Mouse (Mus musculus) embryonic stem cell, embryonic (primary cell): ENCODE measurements at regions not wholly inside any gene's neighbourhood (a gene's known extent, or its start where the extent isn't known, plus 50 kb on each side); places are given as distances from the start of the nearest gene placed in this dataset.

Experiments used
- CTCF ChIA-PET, 4 experiments: fragments of 300-600 bp in 2 of 4; fragments of 350-600 bp in 2 of 4; sonication (Branson Sonifier 250); formaldehyde crosslinking; loops; one replicate each; lab custom pipeline; 2022; ENCODE audit warnings: inconsistent platforms in 2 of 4; lab: Charles Lee
- POLR2A ChIA-PET, 4 experiments: fragments of 300-600 bp in 2 of 4; fragments of 350-600 bp in 2 of 4; sonication (Branson Sonifier 250); formaldehyde crosslinking; loops; one replicate each; lab custom pipeline; 2022; ENCODE audit warnings: antibody characterized with exemption in 4 of 4, inconsistent platforms in 1 of 4; lab: Charles Lee

DNA sequence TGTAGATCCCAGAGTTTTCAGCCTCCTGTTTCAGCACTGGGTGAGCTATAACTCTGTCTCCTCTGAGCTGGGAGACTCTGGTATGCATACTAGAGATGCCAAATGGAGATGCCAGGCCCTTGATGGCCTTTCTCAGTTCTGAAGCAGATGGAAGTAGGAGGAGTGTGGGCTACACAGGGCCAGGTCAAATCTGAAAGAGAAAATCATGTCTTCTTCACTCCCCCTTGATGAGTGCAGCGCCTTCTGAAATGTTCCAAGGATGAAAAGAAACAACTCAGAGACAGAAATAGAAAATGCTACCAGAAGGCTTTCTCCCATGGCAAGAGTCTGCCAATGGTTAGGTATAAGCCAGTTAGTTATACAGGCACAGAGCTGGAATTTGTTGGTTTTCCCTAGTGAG, 652.0 kb downstream of the Rnf144a start:
- CTCF ChIA-PET, result no interaction called here
- POLR2A ChIA-PET, result no interaction called here

DNA sequence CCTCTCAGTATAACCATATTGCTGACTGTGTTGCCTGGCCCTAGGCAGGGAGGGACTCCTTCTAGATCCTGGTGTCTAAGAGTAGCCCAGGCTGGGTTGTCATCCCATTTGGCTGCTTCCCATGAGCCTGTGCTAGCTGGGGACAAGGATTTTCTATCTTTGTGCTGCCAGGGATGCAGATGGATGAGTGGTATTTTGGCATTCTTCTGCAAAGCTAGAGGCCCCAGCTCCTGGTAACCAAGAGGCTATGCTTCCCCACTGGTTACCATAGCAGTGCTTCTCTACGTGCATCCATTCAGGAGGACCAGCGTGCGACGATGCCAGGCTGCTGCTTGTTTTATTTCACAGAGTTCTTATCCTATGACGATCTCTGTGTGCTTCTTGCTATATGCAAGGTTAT, 658.0 kb downstream of the Rnf144a start:
- CTCF ChIA-PET, result no interaction called here

DNA sequence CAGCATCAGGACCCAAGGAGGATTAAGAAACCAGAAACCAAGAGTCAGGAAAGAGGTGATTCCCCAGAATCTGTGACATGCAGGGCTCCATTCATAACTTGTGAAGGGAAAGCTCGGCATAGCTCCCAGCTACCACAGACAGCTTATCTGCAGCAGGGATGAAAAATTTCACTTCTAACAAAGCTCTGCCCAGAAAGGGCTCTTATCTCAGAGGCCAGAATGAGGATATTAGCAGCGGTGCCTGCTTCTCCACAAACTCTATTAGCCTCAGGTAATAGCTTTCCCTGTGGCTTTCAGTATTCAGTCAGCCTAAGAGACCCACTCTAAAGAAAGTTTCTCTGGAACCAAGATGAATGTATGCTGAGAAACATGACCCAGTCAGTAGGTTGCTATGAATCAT, 636.9 kb upstream of the Id2 start:
- POLR2A ChIA-PET, result no interaction called here
- CTCF ChIA-PET, result no interaction called here

More for the DNA sequence above, 658.0 kb downstream of the Rnf144a start:
- POLR2A ChIA-PET, result no interaction called here

DNA sequence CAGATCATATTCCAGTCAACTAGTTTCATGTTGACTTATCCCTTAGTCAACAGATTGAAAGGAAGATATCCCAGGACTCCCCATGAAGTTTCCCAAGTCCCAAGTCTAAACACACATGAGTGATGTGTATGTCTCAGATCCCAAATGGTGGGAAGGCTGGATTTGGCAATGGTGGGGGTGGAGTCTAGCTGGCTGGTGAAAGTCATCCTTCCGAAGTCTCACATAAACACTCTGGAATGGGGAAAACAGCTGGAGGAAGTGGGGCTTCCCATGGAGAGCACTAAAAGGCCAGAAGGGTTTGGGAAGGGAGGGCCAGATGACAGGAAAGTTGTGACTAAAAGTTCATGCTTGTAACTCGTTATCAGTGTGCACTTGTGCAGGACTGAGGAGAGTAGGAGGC, 628.8 kb upstream of the Id2 start:
- CTCF ChIA-PET, result no interaction called here
- POLR2A ChIA-PET, result interaction anchor here in 2 of 4 experiments (0.6 to 1.1 kb wide), 2 partner anchors 559 to 630 kb away, joined by 3 to 5 read pairs; no protein-coding TSS in a partner anchor

DNA sequence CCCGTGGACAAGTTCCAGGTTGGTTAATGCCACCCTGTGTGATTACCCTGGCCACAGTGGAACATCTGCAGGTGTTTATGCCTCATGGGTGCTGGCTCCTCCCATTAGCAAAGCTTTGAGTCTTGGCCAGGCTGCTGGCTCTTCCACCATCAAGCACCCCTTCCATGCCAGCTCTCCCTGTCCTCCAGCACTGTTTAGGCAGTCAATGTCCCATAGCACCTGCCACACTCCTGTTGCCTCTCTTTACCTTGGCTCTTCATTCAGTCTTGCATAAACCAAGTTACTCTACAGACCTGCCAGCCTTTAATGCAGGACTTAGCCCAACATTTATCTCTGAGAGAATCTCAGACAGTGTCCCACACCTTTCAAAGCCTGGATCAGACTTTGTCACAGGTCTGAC, 614.2 kb upstream of the Id2 start:
- ChIA-PET POLR2A (no interaction called here), CTCF (interaction anchor here in 1 of 4 experiments (0.5 kb wide), 1 partner anchor 316 kb away, joined by 3 read pairs; no protein-coding TSS in a partner anchor)

DNA sequence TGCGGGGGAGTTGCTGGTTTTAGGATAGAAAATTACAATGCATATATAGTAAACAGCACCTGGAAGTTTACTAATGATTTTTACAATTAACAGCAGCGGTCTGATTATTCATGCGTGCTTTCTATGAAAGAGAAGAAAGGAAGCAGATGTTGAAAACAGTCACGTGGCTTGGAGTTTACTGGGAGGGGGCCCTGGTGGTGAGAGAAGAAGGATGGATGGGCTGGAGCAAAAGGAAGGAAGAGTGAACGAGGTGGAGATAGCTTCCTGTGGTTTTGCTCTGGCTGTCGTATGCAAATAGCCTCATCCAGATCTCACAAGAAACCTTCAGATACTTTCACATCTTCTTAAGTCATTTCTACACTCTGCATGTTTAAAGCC, 606.1 kb upstream of the Id2 start:
- ChIA-PET POLR2A (no interaction called here), CTCF (no interaction called here)

DNA sequence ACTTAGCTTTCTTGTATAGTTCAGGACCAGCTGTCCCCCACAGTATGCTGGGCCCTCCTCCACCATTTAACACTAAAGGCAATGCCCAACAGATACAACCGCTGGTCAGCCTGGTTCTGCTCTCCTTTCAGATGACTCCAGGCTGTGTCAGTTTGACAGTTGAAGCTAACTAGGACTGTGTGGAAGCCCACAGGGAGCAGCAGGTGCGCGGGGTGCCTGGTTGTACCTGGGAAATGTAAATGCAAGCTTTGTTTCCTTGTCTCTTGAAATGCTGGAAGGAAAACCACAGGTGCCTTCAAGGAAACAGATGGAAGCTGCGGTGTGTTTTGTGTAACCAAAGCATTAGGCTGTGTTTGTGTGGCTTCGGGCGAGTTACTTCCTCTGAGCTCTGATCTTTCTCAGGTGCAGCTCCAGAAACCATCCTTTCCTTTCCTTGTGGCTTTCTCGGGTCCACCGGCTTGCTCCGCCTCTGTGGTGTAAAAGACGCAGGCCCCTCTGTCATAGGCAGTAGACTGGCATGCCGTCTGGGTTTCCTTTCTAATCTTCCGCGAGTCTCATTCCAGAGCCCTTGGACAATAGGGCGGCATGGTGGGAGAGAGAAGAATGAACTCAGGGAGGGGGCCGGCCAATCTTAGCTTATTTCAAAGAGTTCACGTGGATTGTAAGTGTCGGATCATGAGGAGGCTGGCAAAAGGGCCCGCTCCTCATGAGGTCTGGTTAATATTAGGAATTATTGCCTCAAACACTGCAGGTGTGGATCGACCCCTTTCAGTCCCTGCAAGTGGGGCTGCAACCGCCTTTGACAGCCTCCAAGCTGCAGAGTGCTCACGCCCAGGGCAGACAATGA, 605.5 kb upstream of the Id2 start:
- ChIA-PET POLR2A (no interaction called here), CTCF (no interaction called here)

DNA sequence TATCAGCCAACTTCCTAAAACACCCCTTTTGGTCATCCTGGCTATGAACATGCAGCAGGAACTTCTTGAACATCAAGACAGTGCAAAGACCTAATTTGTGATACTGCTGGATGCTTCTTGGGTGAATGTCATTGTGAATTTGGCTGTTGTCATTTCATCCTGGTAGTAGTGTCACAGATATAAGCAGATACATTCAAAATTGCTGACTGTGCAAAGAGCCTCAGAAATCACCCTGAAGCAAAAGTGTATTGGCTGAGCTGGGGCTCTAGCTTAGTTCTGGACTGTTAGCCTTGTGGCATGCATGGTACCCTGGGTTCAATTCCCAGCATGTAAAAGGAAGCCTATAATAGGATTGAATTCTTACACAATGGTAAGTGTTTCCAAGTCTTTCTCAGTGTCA, 590.1 kb upstream of the Id2 start:
- ChIA-PET CTCF (no interaction called here), POLR2A (no interaction called here)

DNA sequence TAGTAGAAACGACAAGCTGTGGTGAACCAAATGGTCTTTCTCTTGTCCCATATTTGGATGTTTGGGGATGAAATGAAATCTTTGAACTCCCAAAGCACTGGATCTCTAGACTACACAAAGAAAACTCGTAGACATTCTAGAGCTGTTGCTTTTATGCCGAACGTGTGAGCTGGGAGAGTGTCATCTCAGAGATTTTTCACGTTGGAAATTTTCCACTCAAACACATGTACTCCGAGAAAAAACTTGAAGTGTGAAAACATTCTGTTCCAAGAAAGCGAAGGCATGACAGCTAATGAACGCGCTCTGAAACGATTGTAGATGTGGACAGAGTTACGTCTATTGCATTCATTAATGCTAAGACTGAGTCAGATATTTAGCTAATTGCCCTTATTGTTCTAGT, 579.7 kb upstream of the Id2 start:
- CTCF ChIA-PET, result no interaction called here

DNA sequence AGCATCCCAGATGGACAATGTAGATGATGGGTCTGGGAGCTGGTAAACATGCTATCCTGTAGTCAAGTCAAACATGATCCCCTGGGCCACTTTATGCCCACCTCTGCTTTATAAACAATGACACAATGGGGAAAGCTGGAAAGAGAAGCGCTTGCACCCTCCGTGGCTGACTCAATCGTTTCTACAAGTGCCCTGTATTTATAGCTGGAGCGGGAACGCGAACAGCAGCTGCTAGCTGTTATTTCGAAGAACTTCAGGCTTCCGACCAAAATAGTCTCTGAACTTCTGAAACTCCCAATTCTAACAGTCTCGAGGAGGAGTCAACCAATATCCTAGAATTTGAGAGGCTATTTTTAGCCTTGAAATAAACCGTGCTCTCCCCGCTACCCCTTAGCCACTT, 571.4 kb upstream of the Id2 start:
- CTCF ChIA-PET, result no interaction called here

More for the DNA sequence above, 579.7 kb upstream of the Id2 start:
- POLR2A ChIA-PET, result interaction anchor here in 1 of 4 experiments (1.2 kb wide), 1 partner anchor 13 kb away, joined by 3 read pairs; no protein-coding TSS in a partner anchor

DNA sequence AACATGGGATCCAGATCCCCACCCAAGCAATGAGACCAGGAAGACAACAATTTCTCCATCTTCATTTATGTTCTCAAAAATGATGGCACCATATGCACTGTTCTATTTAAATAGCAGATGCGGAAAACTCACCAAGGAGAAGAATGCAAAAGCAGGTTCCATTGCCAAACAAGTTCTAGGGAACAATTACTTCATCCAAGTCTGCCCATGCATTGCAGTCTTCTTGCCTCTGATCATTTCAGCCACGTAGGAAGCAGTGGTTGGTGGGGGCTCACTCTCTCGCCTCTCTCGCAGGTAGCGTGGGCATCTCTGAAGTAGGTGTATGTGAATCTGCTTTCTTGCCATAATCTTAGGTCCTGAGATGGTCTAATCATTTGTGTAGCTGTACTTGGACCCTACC, 557.5 kb upstream of the Id2 start:
- ChIA-PET CTCF (no interaction called here), POLR2A (no interaction called here)

More for the DNA sequence above, 571.4 kb upstream of the Id2 start:
- POLR2A ChIA-PET, result no interaction called here

DNA sequence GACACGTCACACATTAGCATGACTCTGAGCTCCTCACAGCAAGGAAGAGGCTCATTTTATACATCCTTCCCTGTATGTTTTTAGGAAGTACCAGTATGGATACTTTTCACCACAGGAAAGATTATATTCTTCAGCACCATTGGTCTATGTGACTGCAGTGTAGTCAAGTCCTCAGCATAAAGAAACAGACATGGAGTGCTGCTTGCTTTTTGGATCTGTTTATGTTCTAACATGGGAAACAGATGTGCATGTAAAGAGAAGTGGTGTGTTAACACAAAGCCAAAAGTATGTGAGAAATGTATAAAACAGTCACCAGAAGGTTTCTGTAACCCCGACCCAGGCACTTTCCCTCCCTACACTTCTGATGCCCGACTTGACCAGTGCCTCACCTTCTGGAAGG, 553.3 kb upstream of the Id2 start:
- ChIA-PET CTCF (no interaction called here), POLR2A (no interaction called here)

DNA sequence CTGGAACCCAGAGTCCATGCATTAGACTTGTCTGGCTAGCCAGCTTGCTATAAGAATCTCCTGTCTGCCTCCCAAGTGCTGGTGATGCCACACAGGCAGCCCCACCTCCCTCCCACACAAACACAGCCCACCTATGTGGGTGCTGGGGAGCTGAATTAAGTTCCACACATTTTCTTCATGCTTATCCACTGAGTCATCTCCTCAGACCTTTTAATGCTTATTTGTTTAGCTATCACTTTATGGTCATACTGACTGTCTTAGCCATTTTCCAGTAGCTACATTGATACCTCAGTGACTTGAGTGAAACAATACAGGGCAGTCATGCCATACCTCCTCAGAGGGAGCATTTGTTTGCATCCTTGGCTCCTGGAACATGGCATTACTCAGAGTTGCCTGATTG, 531.1 kb upstream of the Id2 start:
- POLR2A ChIA-PET, result no interaction called here

DNA sequence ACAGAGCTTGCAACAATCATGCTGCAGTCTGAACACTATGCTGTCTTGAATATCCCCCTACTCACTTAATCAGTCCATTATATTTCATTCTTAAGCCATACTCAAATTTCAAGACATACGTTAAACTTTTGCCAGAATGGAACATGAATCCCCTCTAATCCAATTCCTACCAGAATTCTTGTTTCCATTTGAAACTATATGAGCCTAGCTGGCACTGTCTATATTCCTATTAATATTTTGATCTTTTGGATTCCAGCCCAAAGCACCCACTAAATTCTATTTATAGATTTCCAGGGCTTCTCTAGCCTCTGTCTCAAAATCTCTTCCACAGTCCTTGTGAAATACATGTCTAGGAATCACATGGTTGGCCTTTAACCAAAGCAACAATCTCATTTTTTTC, 528.9 kb upstream of the Id2 start:
- ChIA-PET POLR2A (no interaction called here), CTCF (no interaction called here)

More for the DNA sequence above, 531.1 kb upstream of the Id2 start:
- CTCF ChIA-PET, result no interaction called here

DNA sequence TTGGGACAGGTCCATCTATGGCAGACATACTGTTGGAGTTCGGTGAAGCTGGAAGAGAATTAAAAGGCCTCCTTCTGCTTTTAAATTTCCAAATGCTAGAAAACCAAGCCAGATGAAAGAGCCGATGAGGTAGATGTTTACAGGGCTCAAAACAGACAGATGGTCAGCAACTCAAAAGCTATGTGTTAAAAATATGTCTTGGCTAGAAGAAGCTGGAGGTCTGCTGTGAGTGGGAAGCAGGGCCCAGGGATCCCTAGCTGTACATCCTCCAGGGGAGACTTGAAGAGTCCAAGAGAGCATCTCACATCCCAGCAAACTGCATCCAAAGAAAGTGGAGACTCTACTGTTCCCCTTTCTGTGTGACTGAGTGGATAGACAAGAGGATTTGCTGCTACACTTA, 526.5 kb upstream of the Id2 start:
- CTCF ChIA-PET, result no interaction called here
- POLR2A ChIA-PET, result no interaction called here

DNA sequence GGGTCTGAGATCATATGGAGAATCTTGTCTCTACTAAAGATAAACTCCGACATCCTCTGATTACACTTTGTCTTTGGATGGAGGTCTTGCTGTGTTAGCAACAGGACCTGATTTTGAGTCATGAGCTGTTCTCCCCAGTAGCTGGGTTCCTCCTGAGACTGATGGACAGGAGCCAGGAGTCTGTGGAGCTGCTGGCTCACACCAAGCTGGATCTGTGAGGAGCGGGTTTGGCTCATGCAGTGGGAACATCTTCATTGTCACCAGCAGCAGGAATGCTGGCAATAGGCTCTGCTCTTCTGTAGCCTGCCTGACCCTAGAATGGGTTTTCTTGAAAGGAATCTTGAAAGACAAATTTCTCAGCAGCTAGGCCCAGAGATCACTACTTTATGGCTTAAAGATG, 524.2 kb upstream of the Id2 start:
- ChIA-PET POLR2A (no interaction called here), CTCF (no interaction called here)

DNA sequence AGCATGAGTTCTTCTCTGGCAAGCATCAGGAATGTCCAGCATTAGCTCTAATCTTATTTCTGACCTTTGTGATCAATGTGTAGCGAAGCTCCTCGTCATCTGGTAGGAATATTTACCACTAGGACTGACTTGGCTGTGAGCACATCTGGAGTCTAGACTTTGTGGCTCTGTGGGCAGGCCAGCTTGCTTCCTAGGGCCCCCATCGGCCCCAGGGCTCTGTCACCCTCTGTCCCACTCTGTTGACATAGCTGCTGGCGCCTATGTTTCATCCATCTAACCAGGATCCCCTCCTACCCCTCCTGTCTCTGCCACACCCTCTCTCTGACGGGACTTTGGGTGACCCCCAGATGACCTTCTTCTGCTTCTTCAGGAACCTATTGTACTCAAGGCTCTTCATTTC, 520.6 kb upstream of the Id2 start:
- ChIA-PET POLR2A (no interaction called here), CTCF (no interaction called here)

DNA sequence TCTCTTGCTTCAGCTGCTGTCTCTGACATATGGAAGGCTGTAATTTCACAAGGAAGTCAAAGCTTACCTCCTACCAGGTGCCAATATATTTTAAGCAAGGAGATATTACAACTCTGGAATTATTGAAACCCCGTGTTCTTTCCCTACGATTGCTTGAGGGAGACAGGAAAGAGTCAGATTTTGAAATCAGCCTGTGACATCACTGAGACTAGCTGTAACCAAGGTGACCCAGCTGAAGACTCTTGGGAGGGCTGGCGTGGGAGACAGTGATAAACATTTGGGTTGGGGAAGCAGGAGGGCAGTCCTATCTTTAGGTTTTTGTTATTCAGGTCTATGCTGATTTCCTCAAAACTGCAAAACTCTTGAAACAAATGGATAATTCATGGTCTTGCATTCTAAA, 518.4 kb upstream of the Id2 start:
- POLR2A ChIA-PET, result no interaction called here
- CTCF ChIA-PET, result no interaction called here

DNA sequence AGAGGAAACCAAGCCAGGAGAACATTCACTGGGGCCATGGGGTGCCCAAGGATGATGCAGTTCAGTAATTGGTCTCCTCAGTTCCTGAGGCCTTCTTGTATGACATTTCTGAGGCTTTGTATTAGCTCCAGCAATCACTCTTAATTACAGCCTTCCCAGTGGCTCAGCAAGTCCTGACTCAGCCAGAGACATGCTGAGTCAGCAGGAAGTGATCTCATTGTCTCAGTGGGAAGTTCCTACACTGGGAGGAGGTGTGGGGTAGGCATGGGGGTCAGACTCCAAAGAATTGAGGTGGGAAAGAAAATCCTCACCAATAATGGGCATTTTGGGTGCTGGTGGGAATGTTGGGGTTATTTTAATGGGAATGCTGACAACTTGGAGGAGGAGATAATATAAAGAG, 516.5 kb upstream of the Id2 start:
- ChIA-PET POLR2A (no interaction called here), CTCF (no interaction called here)

DNA sequence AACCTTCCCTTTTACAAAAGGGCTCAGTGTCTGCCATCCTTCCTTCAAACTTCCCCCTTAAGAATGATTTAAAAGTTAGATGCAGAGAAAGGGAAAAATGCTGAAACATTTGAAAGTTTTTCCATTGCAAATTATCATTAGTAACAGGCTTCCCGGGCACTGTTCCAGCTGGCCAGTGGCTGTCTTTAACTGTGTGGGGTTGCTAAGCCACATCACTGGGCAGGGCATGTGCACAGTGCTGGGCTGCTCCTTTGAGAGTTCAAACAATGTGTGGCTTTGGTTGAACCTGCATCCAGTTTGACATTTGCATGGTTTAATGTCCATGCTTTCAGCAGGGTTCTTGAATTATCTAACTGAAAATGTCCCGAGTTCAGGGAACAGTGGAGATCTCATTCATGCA, 512.1 kb upstream of the Id2 start:
- POLR2A ChIA-PET, result no interaction called here
- CTCF ChIA-PET, result no interaction called here

DNA sequence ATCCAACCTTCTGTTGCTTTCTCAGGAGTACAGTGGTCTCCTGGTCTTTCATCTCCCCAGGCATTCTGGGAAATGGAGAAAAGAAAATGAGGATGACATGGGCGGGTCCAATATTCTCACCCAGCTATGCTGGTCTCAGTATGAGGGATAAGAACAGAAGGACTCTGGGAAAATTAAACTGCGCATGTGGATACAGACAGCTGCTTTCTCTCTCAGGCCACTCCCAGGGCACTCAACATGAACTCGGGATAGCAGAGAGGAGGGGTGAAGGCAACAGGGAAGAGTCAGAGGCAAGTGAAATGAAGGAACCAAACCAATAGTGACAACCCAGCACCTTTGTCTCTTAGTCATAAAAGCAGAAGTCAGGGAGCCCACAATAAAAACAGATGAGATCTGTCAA, 508.5 kb upstream of the Id2 start:
- CTCF ChIA-PET, result no interaction called here
- POLR2A ChIA-PET, result no interaction called here
